Mouse (Mus musculus) B cell, adult 2 months (primary cell): ENCODE measurements around the gene Myef2.

Experiments used
- DNase-seq, 2 experiments: peaks; one replicate each; pipeline ENCODE4 v3.0.0; 2022

Gene Myef2

GRCm38 (mm10) chr2:125067373-125067772 is 56.1 kb downstream of the Myef2 start:
- no peak for DNase-seq

- no peak for DNase-seq
Observed at GRCm38 (mm10) chr2:125062944-125063343, 60.5 kb downstream of the Myef2 start.

GRCm38 (mm10) chr2:125061451-125061850 is 62.0 kb downstream of the Myef2 start:
- DNase-seq, result no peak

- no peak for DNase-seq
Observed at GRCm38 (mm10) chr2:125057250-125057815, 66.1 kb downstream of the Myef2 start.

- DNase-seq, result no peak
Observed at GRCm38 (mm10) chr2:125055316-125055903, 68.1 kb downstream of the Myef2 start.
